Mouse (Mus musculus) erythroblast, embryonic 14.5 days (primary cell): ENCODE measurements around the gene Elp4.

Experiments
- GATA1 ChIP-seq: IDR thresholded peaks from 2 replicates; pipeline ENCODE4 v1.6.1; 2012; ENCODE audit warnings: low read length, inconsistent platforms, mixed read lengths
- TAL1 ChIP-seq: IDR thresholded peaks from 3 replicates; pipeline ENCODE4 v1.6.1; 2012; ENCODE audit warnings: low read length, inconsistent platforms, mixed read lengths

DNA sequence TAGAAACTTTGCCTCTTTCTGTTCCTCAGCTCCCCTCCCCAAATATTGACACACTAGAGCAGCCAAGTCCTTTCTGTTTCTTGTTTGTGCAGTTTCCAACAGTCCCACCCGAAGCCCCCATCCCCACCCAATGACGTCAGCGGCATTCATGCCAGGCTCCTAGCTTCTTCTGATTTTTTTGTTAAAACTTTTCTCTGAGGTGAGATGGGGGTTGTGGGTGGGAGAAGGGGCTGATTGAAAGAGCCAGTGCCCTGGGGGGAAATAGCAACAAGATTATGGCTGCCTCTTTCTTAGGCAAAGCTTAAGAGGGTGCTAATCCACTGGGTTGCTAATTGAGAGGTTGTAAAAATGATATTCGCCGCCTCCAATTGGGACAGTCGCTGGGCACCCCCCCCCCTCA lies 231.3 kb downstream of the Elp4 start:
- TF ChIP-seq GATA1 (no peak), TAL1 (no peak)
